Mouse (Mus musculus): Measurements from ENCODE around the gene Sox5. TPM values are rescaled to one million over a fixed set of nuclear protein-coding genes. Genes with fewer than 3 reads are reported as not detected.
A peak's percentile ranks its signal among the peaks of the same experiment; 100 is the strongest.

The Sox5 gene
- polyA plus RNA-seq, 1 experiment from 2014 or later, result 34.6 TPM

DNA sequence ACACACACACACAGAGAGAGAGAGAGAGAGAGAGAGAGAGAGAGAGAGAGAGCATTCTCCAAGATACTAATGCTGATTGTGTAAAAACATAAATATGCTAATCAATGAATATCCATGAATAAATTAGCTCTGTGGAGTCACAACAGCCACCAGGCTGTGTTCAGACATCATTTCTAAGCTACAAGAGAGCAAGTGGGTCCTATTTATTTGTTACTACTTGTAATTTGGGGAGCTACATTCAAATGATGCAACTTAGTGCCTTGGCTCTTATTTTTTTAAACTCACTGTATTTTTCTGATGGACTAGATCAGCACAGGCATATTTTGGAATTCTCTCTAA is 877.1 kb downstream of the Sox5 start:
- Histone ChIP-seq H3K4me2 (ENCODE audit: low read depth, low read length) (no peak overlapping the region), H3K9me3 (ENCODE audit: control insufficient read depth, low read length) (no peaks in the 10 kb centered on the region), H3K4me1 (ENCODE audit: control insufficient read depth, insufficient read depth, low read length) (0 out of 2 replicates have a peak, but pooled peaks cover 4% of the 10 kb centered on the region), H3K27ac (ENCODE audit: low read depth, low read length) (no peak overlapping the region), H3K9ac (replicated peaks; ENCODE audit: low read depth, low read length) (no peak overlapping the region), H3K27me3 (ENCODE audit: control insufficient read depth, insufficient read depth, low read length) (no peaks in the 10 kb centered on the region), H3K36me3 (ENCODE audit: control insufficient read depth, insufficient read depth, low read length) (no peaks in the 10 kb centered on the region), H3K4me3 (ENCODE audit: low read depth, low read length) (no peak overlapping the region)
- 0 out of 2 replicates have a peak, but pooled peaks have one; percentile 9 for ATAC-seq (ENCODE audit: low read depth)

DNA sequence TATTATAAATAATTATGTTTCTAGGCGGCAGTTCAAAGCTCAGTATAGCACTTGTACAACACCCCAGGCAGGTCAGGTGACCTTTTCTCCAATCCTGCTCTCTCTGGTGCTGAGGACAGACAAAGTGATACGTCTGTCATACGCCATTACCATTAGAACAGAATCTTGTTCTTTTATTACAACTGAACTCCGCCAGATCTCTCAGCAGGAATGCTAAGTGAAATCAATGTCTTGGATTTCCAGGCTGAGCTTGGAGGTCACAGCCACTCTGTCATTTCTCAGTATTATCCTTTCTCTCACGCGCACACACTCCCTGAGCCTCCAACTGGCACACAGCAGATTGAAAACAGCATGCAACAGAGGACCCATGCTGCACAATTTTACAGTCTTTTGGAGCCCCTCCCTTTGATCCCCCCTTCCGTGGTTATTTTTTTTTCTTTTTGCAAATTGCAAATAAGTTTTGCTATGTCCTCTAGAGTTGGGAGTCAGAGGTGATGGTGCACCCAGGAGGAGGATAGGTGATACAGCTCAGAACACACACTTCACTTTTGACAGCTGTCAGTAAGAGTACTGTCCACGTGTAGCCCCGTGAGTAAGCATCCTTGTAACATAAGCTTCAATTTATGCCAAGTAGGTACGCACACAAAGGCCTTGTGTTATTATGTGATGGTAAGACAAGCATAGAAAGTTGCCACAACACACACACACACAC is 877.6 kb downstream of the Sox5 start:
- Histone ChIP-seq H3K4me3 (ENCODE audit: low read depth, low read length) (no peak overlapping the region), H3K36me3 (ENCODE audit: control insufficient read depth, insufficient read depth, low read length) (no peaks in the 10 kb centered on the region), H3K4me2 (ENCODE audit: low read depth, low read length) (no peak overlapping the region), H3K9me3 (ENCODE audit: control insufficient read depth, low read length) (no peaks in the 10 kb centered on the region), H3K27me3 (ENCODE audit: control insufficient read depth, insufficient read depth, low read length) (no peaks in the 10 kb centered on the region), H3K27ac (ENCODE audit: low read depth, low read length) (no peak overlapping the region), H3K4me1 (ENCODE audit: control insufficient read depth, insufficient read depth, low read length) (0 out of 2 replicates have a peak, but pooled peaks cover 4% of the 10 kb centered on the region), H3K9ac (replicated peaks; ENCODE audit: low read depth, low read length) (no peak overlapping the region)
- peak; percentile 49; the same call in 1 of the 2 replicates for ATAC-seq (ENCODE audit: low read depth)
- WGBS, result 38% methylated on average over 10 of the region's 10 CpGs

DNA sequence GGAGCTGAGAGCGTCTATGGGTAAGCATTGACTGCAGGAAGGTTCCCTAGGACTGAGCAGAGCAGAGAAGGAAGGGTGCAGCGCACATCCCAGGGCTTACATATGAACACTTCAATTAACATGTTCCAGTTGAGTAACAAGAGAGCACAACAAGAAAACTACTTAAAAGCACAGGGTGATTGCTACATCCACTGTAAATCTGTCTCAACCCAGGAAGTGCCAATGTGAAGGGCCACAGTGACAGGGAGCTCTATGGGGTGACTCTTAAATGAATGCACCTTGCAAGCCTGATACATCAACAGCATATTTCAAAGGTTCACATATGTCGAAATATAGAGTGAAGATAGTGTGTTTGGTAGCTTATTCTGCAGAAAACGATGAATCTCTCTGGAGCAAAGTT is 880.9 kb downstream of the Sox5 start:
- no peaks in the 10 kb centered on the region for H3K9me3 ChIP-seq (ENCODE audit: control insufficient read depth, low read length)
- 0 out of 2 replicates have a peak, but pooled peaks cover 4% of the 10 kb centered on the region for H3K4me1 ChIP-seq (ENCODE audit: control insufficient read depth, insufficient read depth, low read length)
- no peak overlapping the region for H3K4me3 ChIP-seq (ENCODE audit: low read depth, low read length)
- H3K9ac ChIP-seq (replicated peaks; ENCODE audit: low read depth, low read length), result no peak overlapping the region
- 83% methylated on average over 4 of the region's 4 CpGs for WGBS
- H3K27me3 ChIP-seq (ENCODE audit: control insufficient read depth, insufficient read depth, low read length), result no peaks in the 10 kb centered on the region
- ATAC-seq (ENCODE audit: low read depth), result no peak
- H3K27ac ChIP-seq (ENCODE audit: low read depth, low read length), result no peak overlapping the region
- no peaks in the 10 kb centered on the region for H3K36me3 ChIP-seq (ENCODE audit: control insufficient read depth, insufficient read depth, low read length)
- no peak overlapping the region for H3K4me2 ChIP-seq (ENCODE audit: low read depth, low read length)

DNA sequence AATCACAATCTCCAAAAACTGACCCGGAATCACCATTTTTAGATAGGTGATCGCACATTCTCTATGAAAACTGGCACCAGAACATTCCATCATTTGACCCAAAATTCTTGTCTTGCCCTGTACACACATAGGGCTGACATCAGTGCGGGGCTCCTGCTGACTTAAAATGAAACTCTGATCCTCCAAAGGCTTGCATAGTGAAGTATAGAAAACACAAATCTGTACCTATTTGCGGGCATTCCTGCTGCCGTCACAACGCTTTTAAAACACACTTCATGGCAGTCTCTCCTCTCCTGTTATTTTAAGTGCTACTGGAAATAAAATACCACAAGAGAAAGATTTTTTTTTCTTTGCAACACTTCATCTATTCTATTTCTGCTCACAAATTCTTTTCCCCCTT is 886.7 kb downstream of the Sox5 start:
- Histone ChIP-seq H3K9ac (replicated peaks; ENCODE audit: low read depth, low read length) (no peak overlapping the region), H3K4me1 (ENCODE audit: control insufficient read depth, insufficient read depth, low read length) (no peaks in the 10 kb centered on the region), H3K27me3 (ENCODE audit: control insufficient read depth, insufficient read depth, low read length) (no peaks in the 10 kb centered on the region), H3K4me2 (ENCODE audit: low read depth, low read length) (no peak overlapping the region), H3K4me3 (ENCODE audit: low read depth, low read length) (no peak overlapping the region), H3K36me3 (ENCODE audit: control insufficient read depth, insufficient read depth, low read length) (no peaks in the 10 kb centered on the region), H3K9me3 (ENCODE audit: control insufficient read depth, low read length) (no peaks in the 10 kb centered on the region), H3K27ac (ENCODE audit: low read depth, low read length) (no peak overlapping the region)
- 93% methylated on average over 6 of the region's 6 CpGs for WGBS
- no peak for ATAC-seq (ENCODE audit: low read depth)

DNA sequence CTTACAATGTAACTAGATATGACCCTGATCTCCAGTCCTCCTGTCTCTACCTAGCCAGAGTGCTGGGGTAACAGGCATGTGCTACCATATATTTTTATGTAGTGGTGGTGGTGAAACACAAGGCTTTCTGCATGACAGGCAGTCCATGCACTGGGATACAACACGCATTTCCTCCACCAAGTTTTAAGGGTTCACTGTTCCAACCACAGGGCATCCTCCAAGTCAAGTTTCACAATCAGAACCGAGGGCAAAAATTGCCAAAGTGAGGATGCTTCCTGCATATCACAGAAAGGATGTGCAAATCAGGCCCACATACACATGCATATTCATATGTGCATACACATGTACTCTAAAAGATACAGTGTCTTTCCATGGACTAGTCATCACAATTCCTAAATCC is 888.9 kb downstream of the Sox5 start:
- 89% methylated on average over 2 of the region's 2 CpGs for WGBS
- H3K9me3 ChIP-seq (ENCODE audit: control insufficient read depth, low read length), result no peaks in the 10 kb centered on the region
- no peak overlapping the region for H3K27ac ChIP-seq (ENCODE audit: low read depth, low read length)
- no peak overlapping the region for H3K9ac ChIP-seq (replicated peaks; ENCODE audit: low read depth, low read length)
- no peak for ATAC-seq (ENCODE audit: low read depth)
- H3K4me1 ChIP-seq (ENCODE audit: control insufficient read depth, insufficient read depth, low read length), result no peaks in the 10 kb centered on the region
- H3K36me3 ChIP-seq (ENCODE audit: control insufficient read depth, insufficient read depth, low read length), result no peaks in the 10 kb centered on the region
- no peaks in the 10 kb centered on the region for H3K27me3 ChIP-seq (ENCODE audit: control insufficient read depth, insufficient read depth, low read length)
- no peak overlapping the region for H3K4me3 ChIP-seq (ENCODE audit: low read depth, low read length)
- no peak overlapping the region for H3K4me2 ChIP-seq (ENCODE audit: low read depth, low read length)

DNA sequence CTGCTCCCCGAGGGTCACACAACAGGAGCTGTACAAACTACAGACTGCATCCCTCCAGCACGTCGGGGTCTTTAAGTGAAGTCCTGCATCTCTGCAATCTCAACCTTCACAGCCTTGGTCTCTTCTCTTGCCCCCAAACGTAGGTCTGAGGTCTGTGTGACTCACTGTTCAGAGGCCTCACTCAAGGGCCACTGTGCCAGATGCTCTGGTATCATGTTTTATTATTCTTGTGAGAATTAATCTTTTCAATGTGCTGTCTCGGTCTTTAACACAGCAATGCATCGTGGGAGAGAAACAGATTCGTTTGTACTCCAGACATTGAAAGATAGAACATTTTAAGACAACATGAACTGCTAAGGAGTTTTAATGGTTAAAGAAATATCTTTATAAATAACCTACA is 893.2 kb downstream of the Sox5 start:
- no peak overlapping the region for H3K4me2 ChIP-seq (ENCODE audit: low read depth, low read length)
- no peaks in the 10 kb centered on the region for H3K27me3 ChIP-seq (ENCODE audit: control insufficient read depth, insufficient read depth, low read length)
- H3K4me1 ChIP-seq (ENCODE audit: control insufficient read depth, insufficient read depth, low read length), result no peaks in the 10 kb centered on the region
- no peak overlapping the region for H3K9ac ChIP-seq (replicated peaks; ENCODE audit: low read depth, low read length)
- H3K27ac ChIP-seq (ENCODE audit: low read depth, low read length), result no peak overlapping the region
- WGBS, result 53% methylated on average over 7 of the region's 7 CpGs
- H3K4me3 ChIP-seq (ENCODE audit: low read depth, low read length), result no peak overlapping the region
- no peak for ATAC-seq (ENCODE audit: low read depth)
- H3K9me3 ChIP-seq (ENCODE audit: control insufficient read depth, low read length), result no peaks in the 10 kb centered on the region
- H3K36me3 ChIP-seq (ENCODE audit: control insufficient read depth, insufficient read depth, low read length), result no peaks in the 10 kb centered on the region

DNA sequence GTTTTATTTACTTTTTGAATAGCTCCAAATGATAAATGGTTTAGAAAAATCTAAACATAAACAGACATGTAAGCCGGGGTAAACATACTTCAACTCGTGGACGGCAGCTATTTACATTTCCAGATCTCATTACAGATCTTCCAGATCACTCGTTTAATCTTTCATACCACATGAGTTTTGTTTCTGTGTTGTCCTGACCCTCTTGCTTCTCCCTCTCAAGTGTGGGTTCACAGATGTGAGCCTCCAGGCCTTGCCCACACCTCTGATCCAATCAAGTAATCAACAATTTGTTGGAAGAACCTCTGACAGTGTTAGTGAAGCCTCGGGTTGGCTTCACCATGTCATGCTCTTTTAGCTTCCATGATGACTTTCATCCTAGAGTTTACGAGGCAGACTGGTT is 903.3 kb downstream of the Sox5 start:
- no peak for ATAC-seq (ENCODE audit: low read depth)
- WGBS, result 90% methylated on average over 6 of the region's 6 CpGs
- H3K9me3 ChIP-seq (ENCODE audit: control insufficient read depth, low read length), result no peaks in the 10 kb centered on the region
- no peak overlapping the region for H3K4me3 ChIP-seq (ENCODE audit: low read depth, low read length)
- no peak overlapping the region for H3K9ac ChIP-seq (replicated peaks; ENCODE audit: low read depth, low read length)
- H3K4me2 ChIP-seq (ENCODE audit: low read depth, low read length), result no peak overlapping the region
- H3K36me3 ChIP-seq (ENCODE audit: control insufficient read depth, insufficient read depth, low read length), result no peaks in the 10 kb centered on the region
- no peaks in the 10 kb centered on the region for H3K27me3 ChIP-seq (ENCODE audit: control insufficient read depth, insufficient read depth, low read length)
- no peak overlapping the region for H3K27ac ChIP-seq (ENCODE audit: low read depth, low read length)
- H3K4me1 ChIP-seq (ENCODE audit: control insufficient read depth, insufficient read depth, low read length), result no peaks in the 10 kb centered on the region

DNA sequence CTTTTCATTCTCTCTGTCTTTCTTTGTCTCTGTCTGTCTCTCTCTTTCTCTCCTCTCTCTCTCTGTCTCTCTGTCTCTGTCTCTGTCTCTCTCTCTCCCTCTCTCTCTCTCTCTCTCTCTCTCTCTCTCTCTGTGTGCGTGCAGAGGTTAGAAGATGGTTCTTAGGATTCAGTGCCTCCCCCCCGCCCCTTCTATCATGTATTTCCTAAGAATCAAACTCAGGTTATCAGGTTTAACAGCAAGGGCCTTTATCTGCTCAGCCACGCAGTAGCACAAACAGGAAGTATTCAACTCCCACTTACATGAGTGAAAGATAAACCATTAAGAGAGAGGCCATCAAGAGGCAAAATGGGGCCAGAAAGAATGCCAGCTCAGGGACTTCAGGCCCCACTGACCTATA is 913.0 kb downstream of the Sox5 start:
- 91% methylated on average over 3 of the region's 3 CpGs for WGBS
- H3K4me2 ChIP-seq (ENCODE audit: low read depth, low read length), result no peak overlapping the region
- no peak for ATAC-seq (ENCODE audit: low read depth)
- H3K27ac ChIP-seq (ENCODE audit: low read depth, low read length), result no peak overlapping the region
- no peaks in the 10 kb centered on the region for H3K9me3 ChIP-seq (ENCODE audit: control insufficient read depth, low read length)
- H3K9ac ChIP-seq (replicated peaks; ENCODE audit: low read depth, low read length), result no peak overlapping the region
- H3K4me1 ChIP-seq (ENCODE audit: control insufficient read depth, insufficient read depth, low read length), result no peaks in the 10 kb centered on the region
- no peaks in the 10 kb centered on the region for H3K27me3 ChIP-seq (ENCODE audit: control insufficient read depth, insufficient read depth, low read length)
- no peak overlapping the region for H3K4me3 ChIP-seq (ENCODE audit: low read depth, low read length)
- H3K36me3 ChIP-seq (ENCODE audit: control insufficient read depth, insufficient read depth, low read length), result no peaks in the 10 kb centered on the region

DNA sequence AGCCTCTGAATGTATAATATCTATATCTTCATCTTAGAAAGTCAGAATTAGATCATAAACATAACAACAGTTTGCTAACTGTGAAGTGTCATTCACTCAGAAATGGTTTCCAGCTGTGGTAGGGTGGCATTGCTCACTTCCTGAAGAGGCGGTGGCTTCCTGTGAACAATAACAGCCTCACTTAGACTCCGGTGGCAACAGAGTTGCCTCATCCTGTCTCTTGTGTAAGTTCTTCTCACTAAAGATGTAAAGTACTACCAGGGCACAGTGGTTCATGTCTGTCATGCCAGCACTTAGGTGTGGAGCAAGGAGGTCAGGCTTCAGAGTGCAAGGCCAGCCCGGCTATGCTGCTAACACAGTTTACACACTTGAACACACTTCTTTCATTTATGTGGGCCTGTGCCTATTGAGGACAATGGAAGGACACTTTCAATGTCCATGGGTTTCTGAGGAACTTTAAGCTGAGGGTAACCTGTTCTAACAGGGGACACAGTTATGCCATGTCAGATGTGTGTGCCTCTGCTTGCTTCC is 913.6 kb downstream of the Sox5 start:
- WGBS, result 86% methylated on average over 3 of the region's 3 CpGs
- no peak for ATAC-seq (ENCODE audit: low read depth)

More for the DNA sequence above, 913.6 kb downstream of the Sox5 start:
- H3K4me3 ChIP-seq (ENCODE audit: low read depth, low read length), result no peak overlapping the region
- H3K4me1 ChIP-seq (ENCODE audit: control insufficient read depth, insufficient read depth, low read length), result no peaks in the 10 kb centered on the region
- H3K4me2 ChIP-seq (ENCODE audit: low read depth, low read length), result no peak overlapping the region
- H3K9me3 ChIP-seq (ENCODE audit: control insufficient read depth, low read length), result no peaks in the 10 kb centered on the region
- H3K27me3 ChIP-seq (ENCODE audit: control insufficient read depth, insufficient read depth, low read length), result no peaks in the 10 kb centered on the region
- H3K27ac ChIP-seq (ENCODE audit: low read depth, low read length), result no peak overlapping the region
- no peaks in the 10 kb centered on the region for H3K36me3 ChIP-seq (ENCODE audit: control insufficient read depth, insufficient read depth, low read length)
- no peak overlapping the region for H3K9ac ChIP-seq (replicated peaks; ENCODE audit: low read depth, low read length)
